Mouse (Mus musculus) mouse embryonic stem cell (cell line): ENCODE measurements around the gene Fam222b.
"Not testable (repeated sequence)": the region's sequence is repeated elsewhere in the genome, so short reads cannot be mapped to it uniquely, and the experiment has no call there.

Experiments used
- in situ Hi-C, 2 experiments: fragments of 300-500 bp; cut with MboI; formaldehyde crosslinking; loops; 1 replicate in 1 of 2; 3 replicates in 1 of 2; pipeline ENCODE4 v1.14.3; 2019 to 2020; ENCODE audit warnings: low sequenced_read_pairs in 2 of 2, low pct_unique_long_range_greater_than_20kb in 1 of 2, mixed read lengths in 1 of 2; ENCODE audit not compliant: unreplicated experiment in 1 of 2

Fam222b gene

GRCm38 (mm10) chr11:78184702-78185101, 90.2 kb downstream of the Fam222b start:
- in situ Hi-C loops, result not testable (repeated sequence)

- in situ Hi-C loops, result no loop called here
These were observed 94.1 kb downstream of the Fam222b start, which contains the start of gene Rab34 for GRCm38 (mm10) chr11:78188331-78189233. Gene Rab34, plus strand, starts transcription at chr11:78188430.

GRCm38 (mm10) chr11:78189234-78190040, 95.0 kb downstream of the Fam222b start:
- in situ Hi-C loops, result no loop called here

- in situ Hi-C loops, result no loop called here
These were observed 95.6 kb downstream of the Fam222b start for GRCm38 (mm10) chr11:78190041-78190440.

GRCm38 (mm10) chr11:78193113-78193512, 98.7 kb downstream of the Fam222b start, which contains the start of gene Proca1:
Gene Proca1, plus strand, starts transcription at chr11:78193392.
- in situ Hi-C loops, result no loop called here

GRCm38 (mm10) chr11:78194411-78195100, 100.1 kb downstream of the Fam222b start:
- in situ Hi-C loops, result no loop called here

- in situ Hi-C loops, result no loop called here
These were observed 100.8 kb downstream of the Fam222b start for GRCm38 (mm10) chr11:78195101-78195863.

GRCm38 (mm10) chr11:78202372-78202771, 107.9 kb downstream of the Fam222b start:
- in situ Hi-C loops, result no loop called here

- in situ Hi-C loops, result no loop called here
These were observed 109.8 kb downstream of the Fam222b start for GRCm38 (mm10) chr11:78204287-78204686.

- in situ Hi-C loops, result no loop called here
These were observed 111.1 kb downstream of the Fam222b start for GRCm38 (mm10) chr11:78205361-78206206.
